Mouse (Mus musculus) fibroblast of lung, adult 2 months (primary cell): ENCODE measurements around the gene Zdhhc17.

Experiments used
- DNase-seq: peaks from one replicate; pipeline ENCODE4 v3.0.0-alpha.2; 2011; ENCODE audit warnings: low read depth

The Zdhhc17 gene

GRCm38 (mm10) chr10:111005611-111006488 lies 4.1 kb downstream of the Zdhhc17 start:
- no peak for DNase-seq

GRCm38 (mm10) chr10:111004220-111004619 lies 5.7 kb downstream of the Zdhhc17 start:
- DNase-seq, result no peak

- DNase-seq, result no peak
Measured at GRCm38 (mm10) chr10:110999201-110999600, 10.7 kb downstream of the Zdhhc17 start.

GRCm38 (mm10) chr10:110997180-110997579 lies 12.8 kb downstream of the Zdhhc17 start:
- DNase-seq, result no peak

- no peak for DNase-seq
Measured at GRCm38 (mm10) chr10:110994761-110995160, 15.2 kb downstream of the Zdhhc17 start.

GRCm38 (mm10) chr10:110993249-110993648 lies 16.7 kb downstream of the Zdhhc17 start:
- DNase-seq, result no peak

- DNase-seq, result no peak
Measured at GRCm38 (mm10) chr10:110992047-110992431, 17.9 kb downstream of the Zdhhc17 start.

- DNase-seq, result no peak
Measured at GRCm38 (mm10) chr10:110991307-110992046, 18.5 kb downstream of the Zdhhc17 start.

- DNase-seq, result no peak
Measured at GRCm38 (mm10) chr10:110989729-110990128, 20.2 kb downstream of the Zdhhc17 start.

- no peak for DNase-seq
Measured at GRCm38 (mm10) chr10:110986682-110987081, 23.3 kb downstream of the Zdhhc17 start.

- no peak for DNase-seq
Measured at GRCm38 (mm10) chr10:110982771-110983170, 27.2 kb downstream of the Zdhhc17 start.

- no peak for DNase-seq
Measured at GRCm38 (mm10) chr10:110980441-110980840, 29.5 kb downstream of the Zdhhc17 start.

- DNase-seq, result no peak
Measured at GRCm38 (mm10) chr10:110979431-110979830, 30.5 kb downstream of the Zdhhc17 start.

- no peak for DNase-seq
Measured at GRCm38 (mm10) chr10:110977379-110977778, 32.6 kb downstream of the Zdhhc17 start.

- no peak for DNase-seq
Measured at GRCm38 (mm10) chr10:110976046-110976445, 33.9 kb downstream of the Zdhhc17 start.

- DNase-seq, result no peak
Measured at GRCm38 (mm10) chr10:110974885-110975284, 35.1 kb downstream of the Zdhhc17 start.

GRCm38 (mm10) chr10:110974463-110974862 lies 35.5 kb downstream of the Zdhhc17 start:
- DNase-seq, result no peak

GRCm38 (mm10) chr10:110971998-110972397 lies 37.9 kb downstream of the Zdhhc17 start:
- no peak for DNase-seq

GRCm38 (mm10) chr10:110971483-110971882 lies 38.5 kb downstream of the Zdhhc17 start:
- DNase-seq, result no peak

- no peak for DNase-seq
Measured at GRCm38 (mm10) chr10:110971044-110971443, 38.9 kb downstream of the Zdhhc17 start.

GRCm38 (mm10) chr10:110962172-110962571 lies 47.8 kb downstream of the Zdhhc17 start:
- no peak for DNase-seq

GRCm38 (mm10) chr10:110960841-110961240 lies 49.1 kb downstream of the Zdhhc17 start:
- no peak for DNase-seq

- DNase-seq, result no peak
Measured at GRCm38 (mm10) chr10:110959781-110960180, 50.2 kb downstream of the Zdhhc17 start.
